Mouse (Mus musculus) midbrain, embryonic 12.5 days (tissue): ENCODE data around the gene Ddx52. TPM values are rescaled to one million over a fixed set of nuclear protein-coding genes. Genes with fewer than 3 reads are reported as not detected.

Experiments used
- ATAC-seq: fragments of 200-750 bp; cut with Nextera tagmentation; 2 replicates; pipeline ENCODE4 v1.8.0; 2017; ENCODE audit warnings: low read depth, moderate TSS enrichment, moderate library complexity; ENCODE audit not compliant: low FRiP score
- H3K27ac ChIP-seq: fragments of 300-500 bp; sonication (generic); replicated peaks from 2 replicates; pipeline ENCODE4 v1.5.1; 2016; ENCODE audit warnings: mild to moderate bottlenecking
- H3K27me3 ChIP-seq: fragments of 300-500 bp; sonication (generic); 2 replicates; pipeline ENCODE4 v1.6.1; 2016; ENCODE audit warnings: mild to moderate bottlenecking
- H3K36me3 ChIP-seq: fragments of 300-500 bp; sonication (generic); 2 replicates; pipeline ENCODE4 v1.6.1; 2016
- H3K4me1 ChIP-seq: fragments of 300-500 bp; sonication (generic); 2 replicates; pipeline ENCODE4 v1.6.1; 2016
- H3K4me2 ChIP-seq: fragments of 300-500 bp; sonication (generic); replicated peaks from 2 replicates; pipeline ENCODE4 v1.6.1; 2016; ENCODE audit warnings: mild to moderate bottlenecking, moderate library complexity
- H3K4me3 ChIP-seq: fragments of 300-500 bp; sonication (generic); 2 replicates; pipeline ENCODE4 v1.5.1; 2016; ENCODE audit warnings: mild to moderate bottlenecking
- H3K9ac ChIP-seq: fragments of 300-500 bp; sonication (generic); replicated peaks from 2 replicates; pipeline ENCODE4 v1.6.1; 2016; ENCODE audit warnings: mild to moderate bottlenecking, moderate library complexity
- H3K9me3 ChIP-seq: fragments of 300-500 bp; sonication (generic); 2 replicates; pipeline ENCODE4 v1.6.1; 2016; ENCODE audit warnings: mild to moderate bottlenecking
- WGBS: fragments of 180-500 bp; shearing (Covaris S2); methylation state at CpG from one replicate; pipeline ENCODE4 v1.1.7; 2016; 5-methylcytosine and 5-hydroxymethylcytosine counted together
- polyA plus RNA-seq: library from polyadenylated mRNA; unstranded; fragments of >200 nt; fragmentation: Nextera tagmentation; extraction: Ambion mirVana; gene quantifications from 2 replicates; pipeline ENCODE4 v1.2.1, GENCODE M21; 2016

Gene Ddx52
- polyA plus RNA-seq, 1 experiment from 2014 or later: 42.1 TPM

DNA sequence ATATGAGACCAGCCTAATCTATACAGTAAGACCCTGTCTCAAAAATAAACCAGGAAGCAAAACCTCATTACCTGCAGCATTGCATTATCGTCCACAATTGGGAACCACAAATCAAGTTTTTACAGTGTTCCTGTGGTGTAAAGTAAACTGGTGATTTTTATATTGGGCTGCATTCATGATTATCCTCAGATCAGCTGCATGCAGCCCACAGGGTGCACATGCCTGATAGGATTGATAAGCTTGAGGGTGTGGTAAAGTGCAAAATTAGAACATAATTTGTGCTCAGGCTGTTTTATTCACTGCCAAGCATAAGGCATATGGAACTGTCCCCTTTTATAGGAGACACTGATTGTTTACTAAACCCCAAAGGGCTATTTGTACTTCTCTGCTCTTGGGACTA is 33.6 kb downstream of the Ddx52 start:
- no peak overlapping the region for H3K4me3 ChIP-seq
- 95% methylated on average over 1 of the region's 1 CpGs for WGBS
- H3K9me3 ChIP-seq: no peaks in the 10 kb centered on the region
- no peaks in the 10 kb centered on the region for H3K4me1 ChIP-seq
- H3K9ac ChIP-seq: no peak overlapping the region
- H3K4me2 ChIP-seq: no peak overlapping the region
- no peak for ATAC-seq
- H3K36me3 ChIP-seq: peaks cover 84% of the 10 kb centered on the region
- no peaks in the 10 kb centered on the region for H3K27me3 ChIP-seq
- H3K27ac ChIP-seq: no peak overlapping the region

DNA sequence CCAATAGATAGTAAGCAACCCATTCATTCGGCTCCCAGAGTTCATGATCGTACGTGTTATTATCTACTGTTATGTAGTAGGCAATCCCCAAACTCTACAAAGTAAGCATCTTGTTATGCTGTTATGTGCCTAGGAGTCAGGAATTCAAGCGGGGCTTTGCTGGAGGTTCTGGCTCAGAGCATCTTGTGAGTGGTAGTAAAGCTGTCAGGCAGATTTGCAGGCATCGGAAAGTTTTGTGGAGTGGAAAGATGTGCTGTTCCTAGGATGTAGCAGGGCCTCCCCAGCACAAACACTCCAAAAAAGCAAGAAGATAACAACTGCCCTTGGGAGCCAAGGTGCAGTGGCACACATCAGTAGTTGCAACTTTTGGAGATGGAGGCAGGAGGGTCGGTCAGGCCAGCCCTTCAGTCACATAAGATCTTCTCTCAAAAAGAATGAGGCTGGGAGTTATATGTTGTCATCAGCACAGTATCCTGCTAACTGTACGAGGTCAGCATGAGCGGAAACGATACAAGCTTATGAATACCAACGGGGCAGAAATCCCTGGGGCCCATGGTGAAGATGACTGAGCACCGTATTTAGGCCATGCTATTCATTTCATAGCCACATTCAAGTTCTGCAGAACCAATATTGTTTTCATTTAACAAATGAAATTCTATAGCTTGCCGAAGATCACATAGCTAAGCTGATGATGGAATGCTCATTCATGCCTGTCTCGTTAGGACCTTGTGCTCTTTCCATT is 34.5 kb downstream of the Ddx52 start:
- H3K36me3 ChIP-seq: peaks cover 90% of the 10 kb centered on the region
- WGBS: 94% methylated on average over 13 of the region's 13 CpGs

DNA sequence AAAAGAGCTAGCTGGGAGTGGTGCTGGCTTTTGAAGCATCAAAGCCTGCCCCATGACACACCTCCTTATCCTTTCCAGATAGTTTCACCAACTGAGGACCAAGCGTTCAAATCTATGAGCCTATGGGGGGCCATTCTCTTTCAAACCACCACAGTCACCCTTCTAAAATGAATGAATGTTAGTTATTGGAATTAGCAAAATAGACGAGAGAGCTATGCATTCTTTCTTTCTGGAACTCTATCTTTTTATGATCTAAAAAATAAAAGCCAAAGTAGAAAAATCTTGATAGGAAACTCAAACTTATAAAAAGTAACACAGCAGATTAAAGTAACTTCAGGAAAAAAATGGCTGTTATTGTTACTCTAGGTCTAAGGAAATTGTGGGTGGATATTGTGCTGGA is 35.9 kb downstream of the Ddx52 start:
- H3K27ac ChIP-seq: no peak overlapping the region
- H3K27me3 ChIP-seq: no peaks in the 10 kb centered on the region
- H3K9ac ChIP-seq: no peak overlapping the region
- 85% methylated on average over 2 of the region's 2 CpGs for WGBS
- no peak overlapping the region for H3K4me3 ChIP-seq
- no peaks in the 10 kb centered on the region for H3K9me3 ChIP-seq
- H3K4me2 ChIP-seq: no peak overlapping the region
- ATAC-seq: no peak
- no peaks in the 10 kb centered on the region for H3K4me1 ChIP-seq
- peaks cover 89% of the 10 kb centered on the region for H3K36me3 ChIP-seq

More for the DNA sequence above, 34.5 kb downstream of the Ddx52 start:
- Histone ChIP-seq H3K27me3 (no peaks in the 10 kb centered on the region), H3K9me3 (no peaks in the 10 kb centered on the region), H3K27ac (no peak overlapping the region), H3K4me3 (no peak overlapping the region), H3K4me1 (no peaks in the 10 kb centered on the region), H3K4me2 (no peak overlapping the region), H3K9ac (no peak overlapping the region)
- no peak for ATAC-seq

- no peak for ATAC-seq
- Histone ChIP-seq H3K9me3 (no peaks in the 10 kb centered on the region), H3K36me3 (peaks cover 89% of the 10 kb centered on the region), H3K4me1 (no peaks in the 10 kb centered on the region), H3K27ac (no peak overlapping the region), H3K4me3 (no peak overlapping the region), H3K27me3 (no peaks in the 10 kb centered on the region), H3K9ac (no peak overlapping the region), H3K4me2 (no peak overlapping the region)
- WGBS: 86% methylated on average over 6 of the region's 6 CpGs
Measured at GRCm38 (mm10) chr11:83979992-83980391, 38.1 kb downstream of the Ddx52 start.

DNA sequence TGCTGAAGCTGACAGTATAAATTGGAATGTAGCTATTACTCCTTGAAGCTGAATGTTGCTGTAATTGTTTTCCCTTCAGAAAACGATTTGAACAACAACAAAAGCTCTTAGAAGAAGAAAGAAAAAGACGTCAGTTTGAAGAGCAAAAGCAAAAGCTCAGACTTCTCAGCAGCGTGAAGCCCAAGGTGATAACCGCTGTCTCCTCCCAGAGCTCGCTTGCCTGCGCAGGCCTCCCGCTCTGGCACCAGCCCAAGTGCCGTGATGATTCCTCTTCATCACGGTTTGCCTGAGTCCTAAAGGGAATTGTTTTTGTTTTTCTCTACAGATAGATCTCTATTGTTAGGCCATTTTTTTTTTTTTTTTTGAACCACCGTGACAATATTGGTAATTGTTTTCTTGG is 39.5 kb downstream of the Ddx52 start:
- no peak for ATAC-seq
- H3K4me2 ChIP-seq: no peak overlapping the region

GRCm38 (mm10) chr11:83991701-83992100 is 49.8 kb downstream of the Ddx52 start:
- ATAC-seq: no peak
- Histone ChIP-seq H3K36me3 (peaks cover 95% of the 10 kb centered on the region), H3K9me3 (no peaks in the 10 kb centered on the region)

More for the DNA sequence above, 39.5 kb downstream of the Ddx52 start:
- Histone ChIP-seq H3K4me1 (no peaks in the 10 kb centered on the region), H3K9me3 (no peaks in the 10 kb centered on the region), H3K4me3 (no peak overlapping the region), H3K36me3 (peaks cover 90% of the 10 kb centered on the region), H3K9ac (no peak overlapping the region), H3K27me3 (no peaks in the 10 kb centered on the region), H3K27ac (no peak overlapping the region)
- WGBS: 84% methylated on average over 10 of the region's 10 CpGs

GRCm38 (mm10) chr11:83993428-83993827 is 51.6 kb downstream of the Ddx52 start:
- Histone ChIP-seq H3K4me1 (no peaks in the 10 kb centered on the region), H3K27ac (no peak overlapping the region), H3K4me2 (no peak overlapping the region), H3K9me3 (no peaks in the 10 kb centered on the region), H3K36me3 (peaks cover 95% of the 10 kb centered on the region), H3K9ac (no peak overlapping the region), H3K27me3 (no peaks in the 10 kb centered on the region), H3K4me3 (no peak overlapping the region)
- ATAC-seq: no peak
- 97% methylated on average over 2 of the region's 2 CpGs for WGBS

More at GRCm38 (mm10) chr11:83991701-83992100, 49.8 kb downstream of the Ddx52 start:
- Histone ChIP-seq H3K4me3 (no peak overlapping the region), H3K9ac (no peak overlapping the region), H3K4me2 (no peak overlapping the region), H3K4me1 (no peaks in the 10 kb centered on the region), H3K27me3 (no peaks in the 10 kb centered on the region), H3K27ac (no peak overlapping the region)
- 96% methylated on average over 4 of the region's 4 CpGs for WGBS

GRCm38 (mm10) chr11:83994481-83994880 is 52.6 kb downstream of the Ddx52 start:
- Histone ChIP-seq H3K27me3 (no peaks in the 10 kb centered on the region), H3K4me1 (no peaks in the 10 kb centered on the region), H3K4me3 (no peak overlapping the region), H3K4me2 (no peak overlapping the region), H3K36me3 (peaks cover 98% of the 10 kb centered on the region), H3K9me3 (no peaks in the 10 kb centered on the region), H3K27ac (no peak overlapping the region), H3K9ac (no peak overlapping the region)
- WGBS: 83% methylated on average over 3 of the region's 3 CpGs
- no peak for ATAC-seq

GRCm38 (mm10) chr11:83995535-83995950 is 53.7 kb downstream of the Ddx52 start:
- Histone ChIP-seq H3K4me1 (no peaks in the 10 kb centered on the region), H3K4me2 (no peak overlapping the region), H3K9me3 (no peaks in the 10 kb centered on the region), H3K27ac (no peak overlapping the region), H3K27me3 (no peaks in the 10 kb centered on the region), H3K9ac (no peak overlapping the region), H3K4me3 (no peak overlapping the region), H3K36me3 (peaks cover 94% of the 10 kb centered on the region)
- no peak for ATAC-seq
- 91% methylated on average over 2 of the region's 2 CpGs for WGBS

DNA sequence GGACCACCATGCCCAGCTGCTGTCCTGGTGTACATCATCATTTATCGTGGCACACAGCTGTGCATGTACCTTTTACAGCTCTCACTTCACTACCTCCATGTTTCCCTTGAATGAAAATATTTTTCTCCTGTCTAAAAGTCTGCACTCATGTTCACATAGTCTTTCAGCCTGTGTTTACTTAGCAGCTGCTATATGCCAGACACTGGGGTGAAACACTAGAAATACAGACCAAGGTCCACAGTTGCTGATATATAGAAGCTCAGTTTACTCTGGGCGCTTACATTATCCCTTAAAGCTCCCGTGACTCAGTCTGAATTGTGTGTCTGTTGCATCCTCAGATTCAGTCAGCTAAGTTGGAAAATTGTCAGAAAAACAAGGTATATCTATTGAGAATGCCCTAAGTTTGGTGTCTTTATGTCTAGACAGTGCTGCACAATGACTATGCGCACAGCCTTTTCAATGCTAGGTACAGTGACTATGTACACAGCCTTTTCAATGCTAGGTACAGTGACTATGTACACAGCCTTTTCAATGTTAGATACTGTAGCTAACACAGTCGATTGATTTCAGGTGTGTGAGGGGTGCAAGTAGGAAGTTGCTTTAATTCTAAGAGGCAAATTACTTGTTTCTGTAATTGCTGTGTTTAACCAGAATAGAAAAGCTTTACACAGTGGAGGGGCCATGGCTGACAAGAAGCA is 55.5 kb downstream of the Ddx52 start:
- no peak overlapping the region for H3K9ac ChIP-seq
- H3K36me3 ChIP-seq: peaks cover 94% of the 10 kb centered on the region
- no peaks in the 10 kb centered on the region for H3K9me3 ChIP-seq
- H3K27me3 ChIP-seq: no peaks in the 10 kb centered on the region
- no peak for ATAC-seq
- 94% methylated on average over 5 of the region's 5 CpGs for WGBS
- H3K27ac ChIP-seq: no peak overlapping the region
- H3K4me2 ChIP-seq: no peak overlapping the region
- no peak overlapping the region for H3K4me3 ChIP-seq
- no peaks in the 10 kb centered on the region for H3K4me1 ChIP-seq

- Histone ChIP-seq H3K4me3 (no peak overlapping the region), H3K4me1 (no peaks in the 10 kb centered on the region), H3K27me3 (no peaks in the 10 kb centered on the region), H3K4me2 (no peak overlapping the region), H3K36me3 (peaks cover 94% of the 10 kb centered on the region), H3K9ac (no peak overlapping the region), H3K27ac (peak overlapping the region; percentile 40), H3K9me3 (no peaks in the 10 kb centered on the region)
- 88% methylated on average over 3 of the region's 3 CpGs for WGBS
- ATAC-seq: no peak
Measured at GRCm38 (mm10) chr11:83998993-83999392, 57.1 kb downstream of the Ddx52 start.

DNA sequence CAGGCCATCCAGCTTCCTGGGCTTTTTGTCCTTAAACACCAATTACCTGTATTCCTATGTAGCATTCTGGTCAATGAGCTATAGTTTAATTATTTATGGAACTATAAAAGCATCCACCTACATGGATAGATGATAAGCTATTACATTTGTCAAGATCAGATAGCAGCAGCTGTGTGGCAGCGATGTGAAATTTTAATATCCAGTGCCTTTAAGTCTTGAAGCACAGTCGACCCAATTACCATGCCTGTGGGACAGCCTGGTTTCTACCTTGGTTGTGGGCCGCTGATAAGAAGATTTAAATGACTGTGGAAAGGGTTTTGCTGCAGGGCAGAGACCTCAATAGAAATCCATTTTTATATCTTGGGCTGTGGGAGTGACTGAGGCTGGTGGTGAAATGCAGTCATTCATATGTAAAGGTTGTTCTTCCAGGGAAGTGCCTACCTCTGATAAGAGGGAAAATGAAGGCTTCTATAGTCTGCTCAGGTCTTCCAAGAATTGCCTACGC is 57.6 kb downstream of the Ddx52 start:
- Histone ChIP-seq H3K4me1 (no peaks in the 10 kb centered on the region), H3K27ac (peak overlapping the region; percentile 40), H3K9me3 (no peaks in the 10 kb centered on the region), H3K4me2 (no peak overlapping the region), H3K36me3 (peaks cover 94% of the 10 kb centered on the region), H3K9ac (no peak overlapping the region), H3K4me3 (no peak overlapping the region), H3K27me3 (no peaks in the 10 kb centered on the region)
- 88% methylated on average over 4 of the region's 4 CpGs for WGBS
- no peak for ATAC-seq
